Mouse (Mus musculus): Measurements from ENCODE around the gene Ralgapa2.

- TF ChIP-seq GATA1 (IDR thresholded peaks at IDR 0.05; ENCODE audit: low read length) (no peak), TAL1 (IDR thresholded peaks at IDR 0.05; ENCODE audit: low read length) (no peak)
These were observed 56.1 kb downstream of the Ralgapa2 start for GRCm38 (mm10) chr2:146456062-146456461.

Measured in erythroblast, embryonic 14.5 days (primary cell).